Mouse (Mus musculus): ENCODE results near the gene Erg. TPM values are rescaled to one million over a fixed set of nuclear protein-coding genes. Genes with fewer than 3 reads are reported as not detected.

Gene Erg
- total and polyA plus RNA-seq, 3 experiments: 0.11 to 0.81 (median 0.34) TPM

DNA sequence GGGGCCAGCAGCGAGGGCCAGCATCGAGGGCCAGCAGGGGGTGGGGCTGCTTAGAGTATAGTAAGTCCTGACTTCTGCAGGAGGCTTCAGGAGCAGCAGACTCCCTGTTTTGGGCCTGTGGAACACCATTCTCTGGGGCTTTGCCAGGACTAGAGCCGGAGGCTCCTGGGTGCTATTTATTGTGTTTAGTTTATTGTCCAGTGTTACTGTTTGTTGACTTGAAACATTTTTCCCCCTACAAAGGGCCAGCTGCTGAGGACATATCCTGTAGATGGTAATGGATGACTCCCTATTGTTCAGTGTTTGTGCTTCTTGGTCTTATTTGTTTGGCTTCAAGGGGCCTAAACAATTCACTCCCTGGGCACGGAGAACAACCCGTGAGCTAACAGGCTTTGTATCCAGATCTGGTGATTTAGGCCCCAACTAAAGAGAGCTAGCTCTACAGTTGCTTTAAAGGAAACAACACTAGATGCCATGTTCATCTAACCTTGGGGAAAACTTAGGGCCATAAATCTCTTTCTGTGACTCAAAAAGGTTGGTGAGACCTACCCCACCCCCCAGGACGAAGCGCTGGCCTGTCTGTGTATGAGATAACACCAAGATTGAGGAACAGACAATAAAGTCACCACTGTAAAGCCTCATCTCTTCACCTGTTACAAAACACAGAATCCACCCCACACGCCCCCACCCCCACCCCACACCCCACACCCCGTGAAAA lies 137.6 kb downstream of the Erg start:
- TF ChIP-seq SIN3A (IDR thresholded peaks at IDR 0.05; ENCODE audit: low read length): no peak
- TF ChIP-seq KAT2A (IDR thresholded peaks at IDR 0.05; ENCODE audit: insufficient replicate concordance, low read length): no peak
- TF ChIP-seq MAZ (IDR thresholded peaks at IDR 0.05; ENCODE audit: low read depth, low read length): no peak
- TF ChIP-seq E2F4 (IDR thresholded peaks at IDR 0.05; ENCODE audit: insufficient replicate concordance, low read depth, low read length): no peak
- TF ChIP-seq RAD21 (IDR thresholded peaks at IDR 0.05; ENCODE audit: low read depth, low read length): no peak
- no peak for TF ChIP-seq POLR2AphosphoS2 (IDR thresholded peaks at IDR 0.05; ENCODE audit: low read depth, low read length)
- TF ChIP-seq NRF1 (IDR thresholded peaks at IDR 0.05; ENCODE audit: low read depth, low read length): no peak
- TF ChIP-seq GABPA (IDR thresholded peaks at IDR 0.05; ENCODE audit: insufficient replicate concordance, low read depth, low read length): no peak
- no peak for TF ChIP-seq BHLHE40 (IDR thresholded peaks at IDR 0.05; ENCODE audit: low read depth, low read length)
- TF ChIP-seq JUN (IDR thresholded peaks at IDR 0.05; ENCODE audit: insufficient read depth, low read depth, low read length): no peak
- TF ChIP-seq SMC3 (IDR thresholded peaks at IDR 0.05; ENCODE audit: low read depth, low read length): no peak
- TF ChIP-seq ZNF384 (IDR thresholded peaks at IDR 0.05; ENCODE audit: low read depth, low read length): no peak
- TF ChIP-seq JUND (conservative IDR thresholded peaks at IDR 0.05; ENCODE audit: low read depth, low read length): no peak
- no peak for TF ChIP-seq MAX (IDR thresholded peaks at IDR 0.05; ENCODE audit: low read length)
- TF ChIP-seq ELF1 (IDR thresholded peaks at IDR 0.05; ENCODE audit: low read depth, low read length): no peak
- no peak for TF ChIP-seq TCF12 (IDR thresholded peaks at IDR 0.05; ENCODE audit: low read depth, low read length)
- TF ChIP-seq CHD1 (IDR thresholded peaks at IDR 0.05; ENCODE audit: low read depth, low read length): no peak
- no peak overlapping the region for H3K4me3 ChIP-seq (replicated peaks in 1 of 3; ENCODE audit: low read depth in 2 of 3, low read length in 2 of 3, poor library complexity in 1 of 3)
- H3K36me3 ChIP-seq (replicated peaks in 1 of 2; ENCODE audit: control insufficient read depth in 1 of 2, insufficient read depth in 1 of 2, low read length in 1 of 2): no peaks in the 10 kb centered on the region
- H3K79me2 ChIP-seq (replicated peaks; ENCODE audit: control insufficient read depth, extremely low read depth, insufficient read depth, poor library complexity, severe bottlenecking): no peaks in the 10 kb centered on the region
- dilution Hi-C loops (cut with MboI; ENCODE audit: extremely low pct_ligation_motif_present, extremely low pct_unique_long_range_greater_than_20kb, low sequenced_read_pairs) (no loop called here), in situ Hi-C loops (cut with MboI; ENCODE audit: low pct_ligation_motif_present, low pct_unique_long_range_greater_than_20kb, low sequenced_read_pairs) (no loop called here)
- DNase-seq (ENCODE audit: extremely low read depth): no peak
- H3K27ac ChIP-seq (ENCODE audit: insufficient read depth, low read depth): no peak overlapping the region
- peaks cover 6 to 29% of the 10 kb centered on the region in 2 experiments for H3K4me1 ChIP-seq (ENCODE audit: control insufficient read depth in 1 of 2, insufficient read depth in 2 of 2)
- H3K9me3 ChIP-seq (replicated peaks; ENCODE audit: low read length): no peaks in the 10 kb centered on the region
- no peaks in the 10 kb centered on the region for H3K27me3 ChIP-seq (replicated peaks)
- no peak overlapping the region for H3K4me2 ChIP-seq (ENCODE audit: insufficient read depth, low read depth, poor library complexity, severe bottlenecking)
- H3K9ac ChIP-seq (ENCODE audit: insufficient read depth, low read depth): no peak overlapping the region

DNA sequence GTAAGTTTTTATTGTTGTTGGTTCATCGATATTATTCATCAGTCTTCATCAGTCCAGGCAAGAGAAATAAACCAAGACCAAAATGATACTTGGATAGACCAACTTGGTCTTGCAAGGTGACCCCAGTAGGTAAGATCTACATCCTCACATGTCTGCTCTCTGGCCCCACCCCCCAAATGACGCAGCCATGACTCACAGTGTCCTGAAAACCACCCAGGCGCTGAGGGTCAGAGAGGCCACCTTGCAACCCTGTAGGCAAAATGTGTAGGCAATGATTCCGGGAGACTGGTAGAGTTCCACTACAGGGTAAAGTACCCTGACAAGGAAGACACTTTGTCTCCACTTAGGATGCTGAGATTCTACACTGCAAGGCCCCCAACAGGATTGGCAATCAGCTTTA lies 138.5 kb downstream of the Erg start:
- Histone ChIP-seq H3K4me3 (replicated peaks in 1 of 3; ENCODE audit: low read depth in 2 of 3, low read length in 2 of 3, poor library complexity in 1 of 3) (no peak overlapping the region), H3K4me2 (ENCODE audit: insufficient read depth, low read depth, poor library complexity, severe bottlenecking) (no peak overlapping the region), H3K4me1 (ENCODE audit: control insufficient read depth in 1 of 2, insufficient read depth in 2 of 2) (peaks cover 3 to 25% of the 10 kb centered on the region in 2 experiments; a peak in 3 of 4 replicates), H3K79me2 (replicated peaks; ENCODE audit: control insufficient read depth, extremely low read depth, insufficient read depth, poor library complexity, severe bottlenecking) (no peaks in the 10 kb centered on the region), H3K9me3 (replicated peaks; ENCODE audit: low read length) (no peaks in the 10 kb centered on the region), H3K27ac (ENCODE audit: insufficient read depth, low read depth) (no peak overlapping the region), H3K9ac (ENCODE audit: insufficient read depth, low read depth) (no peak overlapping the region), H3K36me3 (replicated peaks in 1 of 2; ENCODE audit: control insufficient read depth in 1 of 2, insufficient read depth in 1 of 2, low read length in 1 of 2) (no peaks in the 10 kb centered on the region), H3K27me3 (replicated peaks) (no peaks in the 10 kb centered on the region)
- dilution Hi-C loops (cut with MboI; ENCODE audit: extremely low pct_ligation_motif_present, extremely low pct_unique_long_range_greater_than_20kb, low sequenced_read_pairs): no loop called here
- in situ Hi-C loops (cut with MboI; ENCODE audit: low pct_ligation_motif_present, low pct_unique_long_range_greater_than_20kb, low sequenced_read_pairs): no loop called here
- TF ChIP-seq MAZ (IDR thresholded peaks at IDR 0.05; ENCODE audit: low read depth, low read length): 0 out of 2 replicates have a peak, but pooled peaks have one; percentile 21
- TF ChIP-seq JUN (IDR thresholded peaks at IDR 0.05; ENCODE audit: insufficient read depth, low read depth, low read length): peak; percentile 27; the same call in 1 of the 2 replicates
- no peak for TF ChIP-seq ELF1 (IDR thresholded peaks at IDR 0.05; ENCODE audit: low read depth, low read length)
- no peak for DNase-seq (ENCODE audit: extremely low read depth)
